Mouse (Mus musculus): ENCODE data around the gene Fam227a. TPM values are rescaled to one million over a fixed set of nuclear protein-coding genes. Genes with fewer than 3 reads are reported as not detected.

Fam227a gene
- polyA plus RNA-seq, 1 experiment from 2014 or later: 3.0 TPM

GRCm38 (mm10) chr15:79670249-79670971 lies 11.7 kb upstream of the Fam227a start, which contains the start of gene Tomm22:
Gene Tomm22 (plus strand): TSS chr15:79670861.
- no peaks in the 10 kb centered on the region for H3K27me3 ChIP-seq (replicated peaks; ENCODE audit: control insufficient read depth, insufficient read depth, low read length)
- H3K4me2 ChIP-seq (ENCODE audit: low read length): peak within 1 kb of the TSS; percentile 57
- peak within 1 kb of the TSS; percentile 80 for H3K9ac ChIP-seq (ENCODE audit: low read depth, low read length)
- ATAC-seq: peak; percentile 98
- H3K4me3 ChIP-seq (ENCODE audit: low read length): peak within 1 kb of the TSS; percentile 71
- H3K36me3 ChIP-seq (ENCODE audit: control insufficient read depth, insufficient read depth, low read length): peaks cover 31% of the 10 kb centered on the region
- H3K9me3 ChIP-seq (ENCODE audit: control insufficient read depth, low read length): no peaks in the 10 kb centered on the region
- H3K27ac ChIP-seq (ENCODE audit: low read depth, low read length): peak within 1 kb of the TSS; percentile 45; the same call in 1 of the 2 replicates
- 19% methylated on average over 32 of the region's 33 CpGs for WGBS
- H3K4me1 ChIP-seq (ENCODE audit: control insufficient read depth, insufficient read depth, low read depth, low read length): peaks cover 7% of the 10 kb centered on the region

DNA sequence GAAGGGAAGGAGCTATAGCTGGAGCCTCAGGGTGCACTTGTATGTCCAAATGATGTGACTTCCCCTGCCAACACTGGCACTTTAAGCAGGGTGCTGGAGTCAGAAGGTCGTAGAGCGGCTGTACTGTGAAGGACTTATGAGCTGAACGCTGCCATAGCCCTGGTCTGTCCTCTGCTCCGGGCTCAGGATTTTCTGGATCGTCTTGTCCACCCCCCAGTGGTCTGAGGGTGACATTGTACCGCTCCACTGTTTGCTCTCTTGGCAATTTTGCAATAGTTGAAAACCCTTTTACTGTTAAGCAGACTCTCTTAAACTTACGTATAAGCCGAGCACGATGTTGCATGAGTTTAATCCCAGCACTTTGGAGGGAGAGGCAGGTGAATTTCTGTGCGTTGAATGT lies 10.4 kb upstream of the Fam227a start:
- no peak overlapping the region for H3K4me2 ChIP-seq (ENCODE audit: low read length)
- H3K27me3 ChIP-seq (replicated peaks; ENCODE audit: control insufficient read depth, insufficient read depth, low read length): no peaks in the 10 kb centered on the region
- H3K36me3 ChIP-seq (ENCODE audit: control insufficient read depth, insufficient read depth, low read length): peaks cover 19% of the 10 kb centered on the region
- H3K9me3 ChIP-seq (ENCODE audit: control insufficient read depth, low read length): no peaks in the 10 kb centered on the region
- H3K4me3 ChIP-seq (ENCODE audit: low read length): no peak overlapping the region
- peaks cover 7% of the 10 kb centered on the region for H3K4me1 ChIP-seq (ENCODE audit: control insufficient read depth, insufficient read depth, low read depth, low read length)
- no peak for ATAC-seq
- no peak overlapping the region for H3K27ac ChIP-seq (ENCODE audit: low read depth, low read length)
- no peak overlapping the region for H3K9ac ChIP-seq (ENCODE audit: low read depth, low read length)
- WGBS: 75% methylated on average over 10 of the region's 10 CpGs

DNA sequence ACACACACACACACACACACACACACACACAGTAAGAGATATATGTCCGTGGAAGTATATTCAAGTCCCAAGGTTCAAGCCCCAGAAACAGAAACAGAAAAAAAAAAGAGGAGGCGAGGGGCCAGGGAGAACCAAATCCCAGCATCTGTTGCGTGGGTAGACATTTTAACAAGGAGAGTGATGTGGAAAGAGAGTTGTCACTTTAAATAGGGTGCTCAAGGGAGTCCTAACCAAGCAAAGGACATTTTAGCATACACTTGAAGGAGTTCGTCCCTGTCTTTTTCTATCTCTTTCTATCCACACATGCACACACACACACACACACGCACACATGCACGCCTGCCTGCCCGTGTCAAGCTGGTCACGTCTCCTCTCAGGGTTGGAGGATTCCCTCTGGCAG lies 5.9 kb upstream of the Fam227a start:
- no peak overlapping the region for H3K4me3 ChIP-seq (ENCODE audit: low read length)
- 94% methylated on average over 8 of the region's 8 CpGs for WGBS
- peaks cover 20% of the 10 kb centered on the region for H3K36me3 ChIP-seq (ENCODE audit: control insufficient read depth, insufficient read depth, low read length)

GRCm38 (mm10) chr15:79661852-79662251 lies 3.1 kb upstream of the Fam227a start:
- H3K9me3 ChIP-seq (ENCODE audit: control insufficient read depth, low read length): no peaks in the 10 kb centered on the region
- H3K9ac ChIP-seq (ENCODE audit: low read depth, low read length): no peak overlapping the region
- H3K4me1 ChIP-seq (ENCODE audit: control insufficient read depth, insufficient read depth, low read depth, low read length): peaks cover 5% of the 10 kb centered on the region
- WGBS: 73% methylated on average over 4 of the region's 4 CpGs
- ATAC-seq: no peak
- H3K27ac ChIP-seq (ENCODE audit: low read depth, low read length): no peak overlapping the region
- H3K4me2 ChIP-seq (ENCODE audit: low read length): no peak overlapping the region
- no peak overlapping the region for H3K4me3 ChIP-seq (ENCODE audit: low read length)
- peaks cover 10% of the 10 kb centered on the region for H3K36me3 ChIP-seq (ENCODE audit: control insufficient read depth, insufficient read depth, low read length)
- no peaks in the 10 kb centered on the region for H3K27me3 ChIP-seq (replicated peaks; ENCODE audit: control insufficient read depth, insufficient read depth, low read length)

More for the DNA sequence above, 5.9 kb upstream of the Fam227a start:
- no peaks in the 10 kb centered on the region for H3K27me3 ChIP-seq (replicated peaks; ENCODE audit: control insufficient read depth, insufficient read depth, low read length)
- ATAC-seq: no peak
- no peak overlapping the region for H3K27ac ChIP-seq (ENCODE audit: low read depth, low read length)
- H3K4me2 ChIP-seq (ENCODE audit: low read length): no peak overlapping the region
- no peak overlapping the region for H3K9ac ChIP-seq (ENCODE audit: low read depth, low read length)
- H3K9me3 ChIP-seq (ENCODE audit: control insufficient read depth, low read length): no peaks in the 10 kb centered on the region
- peaks cover 3% of the 10 kb centered on the region for H3K4me1 ChIP-seq (ENCODE audit: control insufficient read depth, insufficient read depth, low read depth, low read length)

GRCm38 (mm10) chr15:79657837-79658530 lies 772 bp downstream of the Fam227a start:
- peak overlapping the region; percentile 92 for H3K4me3 ChIP-seq (ENCODE audit: low read length)
- H3K9ac ChIP-seq (ENCODE audit: low read depth, low read length): peak overlapping the region; percentile 86
- WGBS: 5% methylated on average over 16 of the region's 16 CpGs
- peak overlapping the region; percentile 94 for H3K4me2 ChIP-seq (ENCODE audit: low read length)
- H3K9me3 ChIP-seq (ENCODE audit: control insufficient read depth, low read length): no peaks in the 10 kb centered on the region
- peak overlapping the region; percentile 98 for H3K27ac ChIP-seq (ENCODE audit: low read depth, low read length)
- ATAC-seq: peak; percentile 32
- H3K36me3 ChIP-seq (ENCODE audit: control insufficient read depth, insufficient read depth, low read length): no peaks in the 10 kb centered on the region; the same call in 1 of the 2 replicates
- peaks cover 5% of the 10 kb centered on the region for H3K4me1 ChIP-seq (ENCODE audit: control insufficient read depth, insufficient read depth, low read depth, low read length)
- no peaks in the 10 kb centered on the region for H3K27me3 ChIP-seq (replicated peaks; ENCODE audit: control insufficient read depth, insufficient read depth, low read length)

DNA sequence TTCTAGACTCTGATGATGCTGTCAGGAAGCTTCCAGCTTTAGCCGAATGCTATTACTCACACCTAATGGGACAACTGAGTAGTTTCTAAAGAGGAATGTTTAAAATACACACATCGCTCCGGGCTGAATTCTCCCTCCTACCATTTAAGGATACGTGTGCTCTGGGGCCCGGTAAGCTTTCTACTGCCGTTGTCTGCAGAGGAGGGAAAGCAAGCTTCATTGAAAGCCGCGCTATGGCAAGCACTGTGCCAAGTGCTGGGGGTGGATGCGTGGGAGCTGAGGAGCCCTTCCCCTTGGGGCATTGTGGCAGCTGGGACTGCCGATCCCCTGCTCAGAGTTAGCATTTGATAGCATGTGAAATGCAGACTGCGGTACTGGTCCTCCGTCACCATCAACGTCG lies 2.3 kb downstream of the Fam227a start:
- Histone ChIP-seq H3K4me3 (ENCODE audit: low read length) (no peak overlapping the region), H3K4me2 (ENCODE audit: low read length) (no peak overlapping the region), H3K36me3 (ENCODE audit: control insufficient read depth, insufficient read depth, low read length) (no peaks in the 10 kb centered on the region), H3K9me3 (ENCODE audit: control insufficient read depth, low read length) (no peaks in the 10 kb centered on the region), H3K27ac (ENCODE audit: low read depth, low read length) (no peak overlapping the region), H3K27me3 (replicated peaks; ENCODE audit: control insufficient read depth, insufficient read depth, low read length) (no peaks in the 10 kb centered on the region), H3K4me1 (ENCODE audit: control insufficient read depth, insufficient read depth, low read depth, low read length) (peaks cover 5% of the 10 kb centered on the region), H3K9ac (ENCODE audit: low read depth, low read length) (no peak overlapping the region)
- no peak for ATAC-seq
- 80% methylated on average over 14 of the region's 14 CpGs for WGBS

DNA sequence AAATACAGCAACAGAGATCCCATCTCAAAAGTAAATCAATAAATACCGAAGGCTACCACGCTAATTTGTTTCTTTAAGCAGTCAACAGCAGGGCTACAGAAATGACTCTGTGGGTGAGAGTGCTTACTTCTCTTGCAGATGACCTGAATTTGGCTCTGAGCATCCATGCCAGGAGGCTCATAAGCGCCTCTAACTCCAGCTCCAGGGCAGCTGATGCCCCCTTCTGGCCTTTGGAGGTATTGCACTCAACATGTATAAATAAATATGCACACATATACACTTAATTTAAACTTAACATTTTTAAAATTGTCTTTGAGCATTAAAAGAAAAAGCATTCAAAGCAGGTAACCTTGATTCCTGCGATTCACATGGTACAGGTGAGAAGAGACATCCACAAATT lies 7.3 kb downstream of the Fam227a start:
- Histone ChIP-seq H3K36me3 (ENCODE audit: control insufficient read depth, insufficient read depth, low read length) (peaks cover 7% of the 10 kb centered on the region), H3K9me3 (ENCODE audit: control insufficient read depth, low read length) (no peaks in the 10 kb centered on the region), H3K27me3 (replicated peaks; ENCODE audit: control insufficient read depth, insufficient read depth, low read length) (no peaks in the 10 kb centered on the region), H3K4me1 (ENCODE audit: control insufficient read depth, insufficient read depth, low read depth, low read length) (no peaks in the 10 kb centered on the region; the same call in 1 of the 2 replicates), H3K4me3 (ENCODE audit: low read length) (no peak overlapping the region), H3K9ac (ENCODE audit: low read depth, low read length) (no peak overlapping the region), H3K4me2 (ENCODE audit: low read length) (no peak overlapping the region), H3K27ac (ENCODE audit: low read depth, low read length) (no peak overlapping the region)
- WGBS: 77% methylated on average over 4 of the region's 4 CpGs
- ATAC-seq: no peak

GRCm38 (mm10) chr15:79650569-79650968 lies 8.2 kb downstream of the Fam227a start:
- H3K9me3 ChIP-seq (ENCODE audit: control insufficient read depth, low read length): no peaks in the 10 kb centered on the region
- H3K27ac ChIP-seq (ENCODE audit: low read depth, low read length): no peak overlapping the region
- H3K4me2 ChIP-seq (ENCODE audit: low read length): no peak overlapping the region
- no peak overlapping the region for H3K4me3 ChIP-seq (ENCODE audit: low read length)
- H3K4me1 ChIP-seq (ENCODE audit: control insufficient read depth, insufficient read depth, low read depth, low read length): no peaks in the 10 kb centered on the region
- H3K27me3 ChIP-seq (replicated peaks; ENCODE audit: control insufficient read depth, insufficient read depth, low read length): no peaks in the 10 kb centered on the region
- ATAC-seq: no peak
- H3K9ac ChIP-seq (ENCODE audit: low read depth, low read length): no peak overlapping the region
- H3K36me3 ChIP-seq (ENCODE audit: control insufficient read depth, insufficient read depth, low read length): peaks cover 9% of the 10 kb centered on the region

- no peak overlapping the region for H3K27ac ChIP-seq (ENCODE audit: low read depth, low read length)
- peaks cover 14% of the 10 kb centered on the region for H3K36me3 ChIP-seq (ENCODE audit: control insufficient read depth, insufficient read depth, low read length)
- WGBS: 92% methylated on average over 12 of the region's 12 CpGs
- H3K4me2 ChIP-seq (ENCODE audit: low read length): no peak overlapping the region
- no peak for ATAC-seq
- H3K4me1 ChIP-seq (ENCODE audit: control insufficient read depth, insufficient read depth, low read depth, low read length): no peaks in the 10 kb centered on the region
- H3K9ac ChIP-seq (ENCODE audit: low read depth, low read length): no peak overlapping the region
- no peaks in the 10 kb centered on the region for H3K9me3 ChIP-seq (ENCODE audit: control insufficient read depth, low read length)
- no peaks in the 10 kb centered on the region for H3K27me3 ChIP-seq (replicated peaks; ENCODE audit: control insufficient read depth, insufficient read depth, low read length)
- H3K4me3 ChIP-seq (ENCODE audit: low read length): no peak overlapping the region
Observed at GRCm38 (mm10) chr15:79648130-79648529, 10.6 kb downstream of the Fam227a start.
